Mouse (Mus musculus): ENCODE measurements around the gene Btbd2.

Gene Btbd2

GRCm38 (mm10) chr10:80671251-80671650, 14.4 kb upstream of the Btbd2 start:
- no peak for DNase-seq (ENCODE audit: low spot score in 2 of 2)

- DNase-seq (ENCODE audit: low spot score in 2 of 2), result no peak
These were observed 13.7 kb upstream of the Btbd2 start for GRCm38 (mm10) chr10:80670531-80670930.

- DNase-seq (ENCODE audit: low spot score in 2 of 2), result no peak
These were observed 13.0 kb upstream of the Btbd2 start for GRCm38 (mm10) chr10:80669737-80670485.

GRCm38 (mm10) chr10:80669018-80669417, 12.1 kb upstream of the Btbd2 start:
- no peak for DNase-seq (ENCODE audit: low spot score in 2 of 2)

- DNase-seq (ENCODE audit: low spot score in 2 of 2), result no peak
These were observed 11.7 kb upstream of the Btbd2 start for GRCm38 (mm10) chr10:80668614-80669013.

- DNase-seq (ENCODE audit: low spot score in 2 of 2), result no peak
These were observed 10.1 kb upstream of the Btbd2 start for GRCm38 (mm10) chr10:80666837-80667412.

- DNase-seq (ENCODE audit: low spot score in 2 of 2), result no peak
These were observed 9.3 kb upstream of the Btbd2 start for GRCm38 (mm10) chr10:80665981-80666733.

GRCm38 (mm10) chr10:80665459-80665858, 8.6 kb upstream of the Btbd2 start:
- DNase-seq (ENCODE audit: low spot score in 2 of 2), result no peak

GRCm38 (mm10) chr10:80665016-80665380, 8.1 kb upstream of the Btbd2 start:
- DNase-seq (ENCODE audit: low spot score in 2 of 2), result no peak

- peak; percentile 72 to 85 for DNase-seq (ENCODE audit: low spot score in 2 of 2)
These were observed 7.5 kb upstream of the Btbd2 start for GRCm38 (mm10) chr10:80664197-80665015.

- DNase-seq (ENCODE audit: low spot score in 2 of 2), result no peak
These were observed 6.8 kb upstream of the Btbd2 start for GRCm38 (mm10) chr10:80663485-80664196.

- peak; percentile 76 to 92 for DNase-seq (ENCODE audit: low spot score in 2 of 2)
These were observed 4.3 kb upstream of the Btbd2 start for GRCm38 (mm10) chr10:80661149-80661548.

- DNase-seq (ENCODE audit: low spot score in 2 of 2), result peak; percentile 77 to 91
These were observed 2.3 kb upstream of the Btbd2 start for GRCm38 (mm10) chr10:80659213-80659612.

- no peak for DNase-seq (ENCODE audit: low spot score in 2 of 2)
These were observed 2.0 kb upstream of the Btbd2 start for GRCm38 (mm10) chr10:80658841-80659202.

GRCm38 (mm10) chr10:80658194-80658840, 1.4 kb upstream of the Btbd2 start:
- no peak for DNase-seq (ENCODE audit: low spot score in 2 of 2)

- peak; percentile 97 to 99 for DNase-seq (ENCODE audit: low spot score in 2 of 2)
These were observed 575 bp downstream of the Btbd2 start for GRCm38 (mm10) chr10:80656130-80656862.

GRCm38 (mm10) chr10:80655406-80656129, 1.3 kb downstream of the Btbd2 start:
- no peak for DNase-seq (ENCODE audit: low spot score in 2 of 2)

GRCm38 (mm10) chr10:80654866-80655265, 2.0 kb downstream of the Btbd2 start:
- no peak for DNase-seq (ENCODE audit: low spot score in 2 of 2)

GRCm38 (mm10) chr10:80653156-80653720, 3.6 kb downstream of the Btbd2 start:
- no peak for DNase-seq (ENCODE audit: low spot score in 2 of 2)

Data from spleen, postnatal 4 days (tissue).